Mouse (Mus musculus): ENCODE measurements around the gene Vcan. TPM values are rescaled to one million over a fixed set of nuclear protein-coding genes. Genes with fewer than 3 reads are reported as not detected.
"Not testable (repeated sequence)": the region's sequence is repeated elsewhere in the genome, so short reads cannot be mapped to it uniquely, and the experiment has no call there.

The Vcan gene
- polyA plus RNA-seq, 1 experiment, result 1.0 TPM

GRCm38 (mm10) chr13:89777146-89777545 lies 34.8 kb upstream of the Vcan start:
- 81% methylated on average over 1 of the region's 1 CpGs for WGBS

GRCm38 (mm10) chr13:89766551-89766950 lies 24.2 kb upstream of the Vcan start:
- no peak for DNase-seq (ENCODE audit: low read depth in 1 of 2, low spot score in 2 of 2)

More at GRCm38 (mm10) chr13:89777146-89777545, 34.8 kb upstream of the Vcan start:
- Histone ChIP-seq H3K27me3 (ENCODE audit: control insufficient read depth, insufficient read depth, low read length) (no peaks in the 10 kb centered on the region), H3K4me1 (ENCODE audit: control insufficient read depth, insufficient read depth, insufficient read length) (no peaks in the 10 kb centered on the region), H3K27ac (ENCODE audit: insufficient read depth, low read length) (no peak overlapping the region), H3K36me3 (ENCODE audit: control insufficient read depth, insufficient read depth, low read length) (no peaks in the 10 kb centered on the region), H3K4me3 (ENCODE audit: extremely low read depth, insufficient read depth, insufficient read length) (no peak overlapping the region)
- DNase-seq (ENCODE audit: low read depth in 1 of 2, low spot score in 2 of 2), result no peak
- no peak for TF ChIP-seq CTCF (IDR thresholded peaks at IDR 0.05; ENCODE audit: extremely low read depth, insufficient read depth, insufficient read length, insufficient replicate concordance)
- no peak for TF ChIP-seq POLR2A (IDR thresholded peaks at IDR 0.05; ENCODE audit: low read depth, low read length)

GRCm38 (mm10) chr13:89765966-89766365 lies 23.7 kb upstream of the Vcan start:
- no peak for TF ChIP-seq CTCF (IDR thresholded peaks at IDR 0.05; ENCODE audit: extremely low read depth, insufficient read depth, insufficient read length, insufficient replicate concordance)
- no peak for TF ChIP-seq POLR2A (IDR thresholded peaks at IDR 0.05; ENCODE audit: low read depth, low read length)
- Histone ChIP-seq H3K4me3 (ENCODE audit: extremely low read depth, insufficient read depth, insufficient read length) (no peak overlapping the region), H3K36me3 (ENCODE audit: control insufficient read depth, insufficient read depth, low read length) (no peaks in the 10 kb centered on the region), H3K4me1 (ENCODE audit: control insufficient read depth, insufficient read depth, insufficient read length) (no peaks in the 10 kb centered on the region; the same call in 1 of the 2 replicates), H3K27me3 (ENCODE audit: control insufficient read depth, insufficient read depth, low read length) (no peaks in the 10 kb centered on the region), H3K27ac (ENCODE audit: insufficient read depth, low read length) (no peak overlapping the region)
- no peak for DNase-seq (ENCODE audit: low read depth in 1 of 2, low spot score in 2 of 2)
- WGBS, result 62% methylated on average over 3 of the region's 3 CpGs

More at GRCm38 (mm10) chr13:89766551-89766950, 24.2 kb upstream of the Vcan start:
- WGBS, result 35% methylated on average over 1 of the region's 1 CpGs
- Histone ChIP-seq H3K4me3 (ENCODE audit: extremely low read depth, insufficient read depth, insufficient read length) (no peak overlapping the region), H3K36me3 (ENCODE audit: control insufficient read depth, insufficient read depth, low read length) (no peaks in the 10 kb centered on the region), H3K27me3 (ENCODE audit: control insufficient read depth, insufficient read depth, low read length) (no peaks in the 10 kb centered on the region), H3K4me1 (ENCODE audit: control insufficient read depth, insufficient read depth, insufficient read length) (no peaks in the 10 kb centered on the region; the same call in 1 of the 2 replicates), H3K27ac (ENCODE audit: insufficient read depth, low read length) (no peak overlapping the region)
- no peak for TF ChIP-seq CTCF (IDR thresholded peaks at IDR 0.05; ENCODE audit: extremely low read depth, insufficient read depth, insufficient read length, insufficient replicate concordance)
- TF ChIP-seq POLR2A (IDR thresholded peaks at IDR 0.05; ENCODE audit: low read depth, low read length), result no peak

- DNase-seq (ENCODE audit: low read depth in 1 of 2, low spot score in 2 of 2), result no peak
- WGBS, result 78% methylated on average over 3 of the region's 3 CpGs
- H3K27ac ChIP-seq (ENCODE audit: insufficient read depth, low read length), result no peak overlapping the region
- H3K4me1 ChIP-seq (ENCODE audit: control insufficient read depth, insufficient read depth, insufficient read length), result no peaks in the 10 kb centered on the region; the same call in 1 of the 2 replicates
- TF ChIP-seq POLR2A (IDR thresholded peaks at IDR 0.05; ENCODE audit: low read depth, low read length) (no peak), CTCF (IDR thresholded peaks at IDR 0.05; ENCODE audit: extremely low read depth, insufficient read depth, insufficient read length, insufficient replicate concordance) (no peak)
- H3K36me3 ChIP-seq (ENCODE audit: control insufficient read depth, insufficient read depth, low read length), result no peaks in the 10 kb centered on the region
- no peaks in the 10 kb centered on the region for H3K27me3 ChIP-seq (ENCODE audit: control insufficient read depth, insufficient read depth, low read length)
- no peak overlapping the region for H3K4me3 ChIP-seq (ENCODE audit: extremely low read depth, insufficient read depth, insufficient read length)
Observed at GRCm38 (mm10) chr13:89762339-89762738, 20.0 kb upstream of the Vcan start.

- H3K4me3 ChIP-seq (ENCODE audit: extremely low read depth, insufficient read depth, insufficient read length), result no peak overlapping the region
- H3K4me1 ChIP-seq (ENCODE audit: control insufficient read depth, insufficient read depth, insufficient read length), result no peaks in the 10 kb centered on the region
- H3K27me3 ChIP-seq (ENCODE audit: control insufficient read depth, insufficient read depth, low read length), result no peaks in the 10 kb centered on the region
- DNase-seq (ENCODE audit: low read depth in 1 of 2, low spot score in 2 of 2), result no peak
- TF ChIP-seq POLR2A (IDR thresholded peaks at IDR 0.05; ENCODE audit: low read depth, low read length) (no peak), CTCF (IDR thresholded peaks at IDR 0.05; ENCODE audit: extremely low read depth, insufficient read depth, insufficient read length, insufficient replicate concordance) (no peak)
- H3K27ac ChIP-seq (ENCODE audit: insufficient read depth, low read length), result no peak overlapping the region
- no peaks in the 10 kb centered on the region for H3K36me3 ChIP-seq (ENCODE audit: control insufficient read depth, insufficient read depth, low read length)
Observed at GRCm38 (mm10) chr13:89756347-89756746, 14.0 kb upstream of the Vcan start.

- not testable (repeated sequence) for H3K4me1 ChIP-seq (ENCODE audit: control insufficient read depth, insufficient read depth, insufficient read length); H3K27me3 ChIP-seq (ENCODE audit: control insufficient read depth, insufficient read depth, low read length); H3K27ac ChIP-seq (ENCODE audit: insufficient read depth, low read length); H3K36me3 ChIP-seq (ENCODE audit: control insufficient read depth, insufficient read depth, low read length); DNase-seq (ENCODE audit: low read depth in 1 of 2, low spot score in 2 of 2); H3K4me3 ChIP-seq (ENCODE audit: extremely low read depth, insufficient read depth, insufficient read length)
- WGBS, result 37% methylated on average over 3 of the region's 3 CpGs
Observed at GRCm38 (mm10) chr13:89750562-89750961, 8.3 kb upstream of the Vcan start.

GRCm38 (mm10) chr13:89743201-89743600 lies 892 bp upstream of the Vcan start:
- peaks cover 2% of the 10 kb centered on the region; the same call in 1 of the 2 replicates for H3K4me1 ChIP-seq (ENCODE audit: control insufficient read depth, insufficient read depth, insufficient read length)
- H3K27ac ChIP-seq (ENCODE audit: insufficient read depth, low read length), result no peak overlapping the region
- no peak for DNase-seq (ENCODE audit: low read depth in 1 of 2, low spot score in 2 of 2)
- no peak for TF ChIP-seq POLR2A (IDR thresholded peaks at IDR 0.05; ENCODE audit: low read depth, low read length)
- TF ChIP-seq CTCF (IDR thresholded peaks at IDR 0.05; ENCODE audit: extremely low read depth, insufficient read depth, insufficient read length, insufficient replicate concordance), result no peak
- H3K27me3 ChIP-seq (ENCODE audit: control insufficient read depth, insufficient read depth, low read length), result peaks cover 14% of the 10 kb centered on the region
- WGBS, result 39% methylated on average over 8 of the region's 8 CpGs
- H3K36me3 ChIP-seq (ENCODE audit: control insufficient read depth, insufficient read depth, low read length), result no peaks in the 10 kb centered on the region
- H3K4me3 ChIP-seq (ENCODE audit: extremely low read depth, insufficient read depth, insufficient read length), result no peak overlapping the region
